Mouse (Mus musculus): ENCODE results near the gene Uhmk1.

DNA sequence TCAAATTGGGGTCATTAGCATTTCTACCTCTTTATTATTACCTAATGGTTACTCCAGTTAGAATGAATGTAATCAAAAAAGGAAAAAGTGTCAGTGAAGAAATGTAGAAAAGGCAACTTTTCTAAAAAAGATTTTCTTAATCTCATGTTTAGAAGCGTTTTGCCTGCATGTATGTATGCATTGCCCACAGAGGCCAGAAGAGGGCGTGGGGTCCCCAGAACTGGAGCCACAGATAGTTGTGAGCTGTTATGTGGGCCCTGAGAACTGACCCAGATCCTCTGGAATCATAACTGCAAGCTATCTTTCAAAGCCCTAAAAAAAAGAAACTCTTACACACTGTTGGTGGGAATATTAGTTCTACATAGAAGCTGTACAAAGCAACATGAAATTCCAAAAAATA, 59.9 kb downstream of the Uhmk1 start:
- TF ChIP-seq CTCF (IDR thresholded peaks at IDR 0.05; ENCODE audit: insufficient read depth, low read length) (peak; percentile 13; the same call in 1 of the 2 replicates), POLR2A (IDR thresholded peaks at IDR 0.05; ENCODE audit: borderline replicate concordance, extremely low read depth, low read depth, low read length) (no peak)

Data from lung, adult 2 months (tissue).